Mouse (Mus musculus) cerebellum, postnatal 4 days (tissue): Measurements from ENCODE around the gene Fkbp14.

Experiments used
- DNase-seq, 2 experiments: peaks; one replicate each; pipeline ENCODE4 v3.0.0; 2022; ENCODE audit warnings: low spot score in 2 of 2, mixed read lengths in 1 of 2

Fkbp14 gene

DNA sequence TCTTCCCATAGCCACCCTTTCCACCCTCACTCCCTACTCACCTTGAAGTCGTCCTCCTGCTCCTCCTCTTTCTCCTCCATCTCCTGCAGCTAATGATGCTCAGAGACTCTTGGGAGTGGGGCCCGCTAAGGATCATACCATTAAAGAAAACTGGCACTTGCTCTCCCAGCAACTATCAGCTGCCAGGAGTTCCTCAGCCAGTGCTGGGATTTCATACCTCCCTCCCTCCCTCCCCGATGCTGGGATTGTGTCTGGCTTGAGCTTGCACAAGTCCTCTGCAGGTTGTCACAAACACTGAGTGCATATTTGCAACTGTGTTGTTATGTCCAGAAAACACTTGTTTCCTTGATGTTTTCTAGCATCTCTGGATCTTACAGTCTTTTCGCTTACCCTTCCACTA is at the start of gene Fkbp14:
Gene Fkbp14 (minus strand): TSS at position 101 of the 400 bp plus-strand sequence.
- DNase-seq, result no peak

DNA sequence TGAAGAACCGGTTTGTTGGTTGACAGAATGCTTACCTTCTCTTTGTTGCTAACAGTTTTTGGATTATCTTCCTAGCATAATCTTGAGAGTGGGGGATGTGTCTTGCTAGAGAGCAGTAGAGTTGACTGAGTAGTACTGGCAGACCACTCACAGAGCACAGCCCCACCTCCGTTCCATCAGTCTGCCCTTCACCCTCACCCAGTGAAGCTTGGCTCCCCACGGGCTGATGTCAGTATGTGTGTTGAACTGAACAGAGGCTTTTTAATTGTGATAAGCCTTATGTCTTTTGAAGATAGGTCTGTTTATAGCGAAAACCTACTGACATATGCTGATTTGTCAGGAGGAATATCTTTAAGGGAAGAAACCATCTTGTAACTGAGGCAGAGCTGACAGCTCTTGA is 46.1 kb upstream of the Fkbp14 start:
- no peak for DNase-seq

DNA sequence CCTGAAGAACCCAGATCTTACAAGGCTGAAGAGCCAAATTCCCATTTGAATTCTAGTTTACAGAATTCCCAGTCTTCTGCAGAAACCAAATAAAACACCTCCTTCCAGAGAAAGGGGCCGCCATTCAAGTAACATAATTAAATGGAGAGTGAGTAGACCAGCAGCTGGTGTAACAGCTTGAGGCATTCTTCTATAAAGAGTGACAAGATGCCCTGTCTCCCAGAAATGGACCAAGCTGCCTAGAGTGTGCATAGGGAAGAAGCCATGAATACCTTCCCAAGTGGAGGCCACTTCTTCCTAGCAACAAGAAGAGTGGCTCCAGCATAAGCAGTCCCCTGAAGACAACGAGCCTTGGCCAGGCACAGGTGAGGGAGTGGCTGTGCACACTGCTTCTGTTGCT is 44.8 kb upstream of the Fkbp14 start:
- DNase-seq, result no peak

DNA sequence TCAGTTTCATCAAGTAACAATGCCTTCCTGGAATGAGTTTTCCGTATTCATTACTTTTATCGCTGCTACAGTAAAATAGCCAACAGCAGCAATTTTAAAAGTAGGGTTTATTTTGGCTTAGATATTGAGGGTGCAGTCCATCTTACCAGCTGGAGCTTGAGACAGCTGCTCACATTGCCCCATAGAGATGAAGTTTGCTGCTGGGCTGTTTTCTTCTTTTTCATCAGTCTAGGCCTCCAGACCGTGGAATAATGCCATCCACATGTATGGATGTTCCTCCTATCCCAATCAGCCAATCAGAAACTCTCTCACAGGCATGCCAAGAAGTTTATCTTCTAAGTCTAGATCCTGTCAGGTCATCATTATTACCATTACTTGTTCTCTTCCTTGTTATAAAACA is 42.8 kb upstream of the Fkbp14 start:
- DNase-seq, result no peak

DNA sequence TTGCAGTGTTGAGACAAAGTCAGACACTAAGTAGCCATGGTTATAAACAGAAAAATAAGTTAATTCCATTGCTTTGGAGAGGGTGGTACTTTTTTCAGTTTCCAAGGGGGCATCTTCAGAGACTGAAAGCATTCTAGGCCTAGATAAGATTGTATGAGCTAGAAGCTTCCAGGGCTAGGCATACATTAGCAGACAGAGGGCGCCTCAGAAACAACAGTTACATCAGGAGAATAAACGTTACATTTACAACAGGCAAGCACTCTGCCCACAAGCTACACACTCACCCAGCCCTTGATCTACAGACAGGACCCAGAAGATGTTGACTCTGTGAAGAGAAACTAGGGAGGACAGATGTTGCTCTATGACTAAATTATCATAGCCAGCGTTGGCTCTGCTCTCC is 34.4 kb upstream of the Fkbp14 start:
- DNase-seq, result peak in 1 of 2 experiments; percentile 8

DNA sequence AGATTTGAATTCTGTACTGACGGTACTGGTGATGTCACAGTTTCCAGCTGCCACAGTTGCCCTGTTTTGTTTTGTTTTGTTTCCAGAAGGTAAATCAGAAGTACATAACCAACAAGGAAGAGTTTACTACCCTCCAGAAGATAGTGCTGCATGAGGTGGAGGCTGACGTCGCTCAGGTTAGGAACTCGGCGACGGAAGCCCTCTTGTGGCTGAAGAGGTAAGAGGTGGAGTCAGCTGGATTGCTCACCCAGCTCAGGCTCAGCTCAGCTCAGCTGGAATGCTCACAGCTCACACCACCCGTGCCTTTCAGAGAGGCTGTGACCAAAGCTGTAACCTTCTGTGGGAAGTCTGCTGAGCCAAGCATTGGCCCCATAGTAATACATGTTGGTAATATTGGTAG is 32.6 kb upstream of the Fkbp14 start:
- no peak for DNase-seq

DNA sequence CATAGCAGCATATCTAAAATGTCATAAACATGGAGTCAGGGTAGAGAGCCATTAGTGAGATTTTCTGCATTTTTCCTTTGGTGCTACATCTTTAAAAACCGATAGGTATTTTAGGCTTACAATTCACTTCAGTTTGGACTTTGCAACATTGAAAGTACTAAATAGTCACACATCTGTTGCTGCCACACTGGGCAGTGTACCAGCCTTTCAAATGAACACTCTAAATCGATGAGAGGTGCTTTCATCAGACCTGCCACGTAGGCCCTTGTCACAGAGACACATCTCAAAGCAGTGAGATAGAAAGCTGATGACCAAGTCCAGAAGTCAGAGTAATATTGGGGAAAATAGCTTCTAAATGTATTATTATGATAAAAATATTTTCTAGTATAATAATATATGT is 31.3 kb upstream of the Fkbp14 start:
- no peak for DNase-seq

DNA sequence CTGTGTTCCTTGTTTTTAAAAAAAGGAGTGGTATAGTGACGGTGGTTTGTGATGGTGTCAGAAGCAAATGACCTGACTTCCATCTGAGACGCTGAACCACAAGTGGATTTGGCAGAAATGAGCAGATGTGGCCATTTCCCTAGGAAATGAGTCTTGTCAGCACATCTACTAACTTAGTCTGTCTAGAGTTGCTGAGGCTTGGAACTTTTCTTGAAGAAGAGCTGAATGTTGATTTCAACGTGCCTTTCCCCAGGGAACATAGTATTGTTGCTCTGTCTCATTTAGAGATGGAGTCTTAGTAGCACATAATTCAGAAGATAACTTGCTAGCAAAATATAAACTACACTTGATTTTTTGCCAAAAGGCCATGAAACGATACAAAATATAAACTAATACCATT is 23.2 kb upstream of the Fkbp14 start:
- DNase-seq, result no peak

DNA sequence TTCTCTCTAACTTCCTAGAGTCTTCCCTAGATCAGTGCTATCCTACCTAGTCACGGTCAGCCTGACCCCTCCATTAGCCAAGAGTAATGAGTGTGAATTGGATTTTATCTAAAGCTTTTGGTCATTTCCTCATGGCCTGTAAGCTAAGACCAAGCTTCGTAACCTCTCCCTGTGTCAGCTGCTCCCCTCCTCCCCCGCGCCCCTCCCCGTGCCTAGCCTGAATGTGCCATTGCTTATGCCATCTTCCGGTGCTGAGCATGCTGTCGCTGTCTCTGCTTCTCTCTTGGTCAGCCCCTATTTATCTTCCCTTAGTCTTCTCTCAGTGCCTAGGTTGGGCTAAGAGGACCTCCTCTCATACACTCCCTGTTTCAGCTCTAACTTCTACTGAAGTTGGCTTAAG is 22.4 kb upstream of the Fkbp14 start:
- DNase-seq, result no peak

DNA sequence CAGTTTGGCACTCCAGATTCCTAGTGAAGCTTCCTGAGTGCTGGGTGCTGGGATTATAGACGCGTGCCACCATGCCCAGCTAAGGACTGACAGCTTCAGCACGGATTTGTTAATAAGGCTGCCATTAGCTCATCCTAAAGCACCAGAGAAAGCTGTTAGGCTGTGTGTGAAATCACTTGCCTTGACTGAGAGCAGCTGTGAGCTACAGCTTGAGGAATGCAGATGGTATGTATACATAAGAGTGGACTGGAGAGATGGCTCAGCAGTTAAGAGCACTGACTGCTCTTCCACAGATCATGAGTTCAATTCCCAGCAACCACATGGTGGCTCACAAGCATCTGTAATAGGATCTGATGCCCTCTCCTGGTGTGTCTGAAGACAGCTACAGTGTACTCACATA is 20.3 kb upstream of the Fkbp14 start:
- DNase-seq, result no peak

DNA sequence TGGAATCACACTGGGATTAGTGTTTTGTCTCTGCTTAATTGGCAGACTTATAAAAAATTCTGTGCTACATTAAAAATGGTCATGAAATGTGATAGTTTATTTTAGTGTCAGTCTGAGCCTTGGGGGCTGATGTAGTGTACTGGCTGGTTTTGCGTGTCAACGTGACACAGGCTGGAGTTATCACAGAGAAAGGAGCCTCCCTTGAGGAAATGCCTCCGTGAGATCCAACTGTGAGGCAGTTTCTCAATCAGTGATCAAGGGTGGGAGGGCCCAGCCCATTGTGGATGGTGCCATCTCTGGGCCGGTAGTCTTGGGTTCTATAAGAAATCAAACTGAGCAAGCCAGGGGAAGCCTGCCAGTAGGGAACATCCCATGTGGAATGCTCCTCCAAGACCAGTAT is 9.1 kb upstream of the Fkbp14 start:
- no peak for DNase-seq

DNA sequence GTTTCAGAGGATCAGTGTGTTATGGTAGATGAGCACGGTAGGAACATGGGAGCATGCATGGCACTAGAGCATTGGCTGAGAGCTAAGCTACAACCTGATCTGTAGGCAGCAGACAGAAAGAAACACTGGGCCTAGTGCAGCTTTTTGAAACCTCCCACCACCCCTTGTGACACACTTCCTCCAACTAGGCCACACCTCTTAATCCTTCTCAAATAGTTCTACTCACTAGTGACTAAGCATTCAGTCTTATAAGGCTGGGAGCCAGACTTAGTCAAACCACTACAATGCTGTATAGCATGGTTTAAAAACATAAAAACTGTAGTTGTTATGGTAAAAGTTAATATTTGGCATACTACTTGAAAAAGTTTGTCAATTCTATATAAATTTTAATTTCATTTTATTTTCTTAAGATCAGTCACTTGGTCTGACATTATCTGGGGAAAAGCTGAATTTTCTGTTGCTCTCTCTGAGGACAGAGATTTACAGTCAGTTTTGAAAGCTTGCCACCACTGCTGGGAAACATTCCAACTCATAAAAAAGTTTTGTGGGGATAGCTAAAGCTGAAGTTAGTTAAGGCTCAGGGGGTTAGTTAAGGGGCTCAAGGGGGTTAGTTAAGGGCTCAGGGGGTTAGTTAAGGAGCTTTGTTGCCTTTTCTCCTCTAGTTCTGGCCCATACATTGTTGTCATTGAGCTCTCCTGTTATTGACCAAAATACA is 7.0 kb upstream of the Fkbp14 start:
- no peak for DNase-seq

DNA sequence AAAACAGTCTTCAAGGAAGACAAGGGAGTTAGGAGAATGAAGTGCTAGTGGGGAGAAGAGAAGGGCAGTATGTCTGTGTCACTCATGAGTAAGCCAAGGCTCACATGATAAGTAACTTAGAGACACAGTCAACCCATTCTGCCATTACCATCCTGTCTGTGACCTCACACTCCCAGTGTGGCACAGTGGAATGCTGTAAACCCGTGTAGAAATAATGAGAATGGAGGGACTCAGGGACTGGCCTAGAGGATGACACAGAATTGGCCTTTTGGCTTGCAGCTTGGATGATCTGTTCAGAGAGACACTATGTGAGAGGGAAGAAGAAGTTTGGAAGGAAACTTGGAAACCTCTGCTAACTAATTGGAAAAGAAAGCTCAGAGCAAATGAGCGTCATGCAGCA is 5.8 kb upstream of the Fkbp14 start:
- no peak for DNase-seq

DNA sequence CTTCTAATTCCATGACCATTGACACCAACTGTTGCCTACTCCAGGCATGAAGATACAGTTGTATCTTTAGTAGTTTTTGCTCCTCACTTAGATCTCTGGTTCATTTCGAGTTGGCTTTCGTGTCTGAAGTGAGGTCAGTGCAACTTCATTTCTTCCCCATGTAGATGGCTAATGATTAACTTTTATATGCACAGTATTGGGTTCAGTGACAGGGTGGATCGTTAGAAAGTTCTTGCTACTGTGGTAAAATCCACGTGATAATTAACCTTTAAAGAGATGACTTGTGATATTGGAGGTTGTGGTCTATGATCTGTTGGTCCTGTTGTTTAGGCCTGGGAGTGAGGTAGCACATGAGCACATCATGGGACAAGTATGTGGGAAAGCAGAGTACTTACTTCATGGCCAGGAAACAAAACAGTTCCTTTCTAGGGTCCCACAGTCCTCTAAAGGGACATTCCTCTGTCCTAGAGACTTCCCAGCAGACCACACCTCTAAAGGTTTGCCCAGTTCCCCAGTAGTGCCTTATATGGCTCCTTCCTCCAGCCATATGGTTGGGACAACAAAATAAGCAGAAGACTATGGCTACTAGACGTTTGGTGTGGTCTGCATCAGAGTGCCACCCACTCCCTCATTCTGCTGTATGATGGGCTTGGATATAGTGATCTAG is 3.7 kb upstream of the Fkbp14 start:
- no peak for DNase-seq

DNA sequence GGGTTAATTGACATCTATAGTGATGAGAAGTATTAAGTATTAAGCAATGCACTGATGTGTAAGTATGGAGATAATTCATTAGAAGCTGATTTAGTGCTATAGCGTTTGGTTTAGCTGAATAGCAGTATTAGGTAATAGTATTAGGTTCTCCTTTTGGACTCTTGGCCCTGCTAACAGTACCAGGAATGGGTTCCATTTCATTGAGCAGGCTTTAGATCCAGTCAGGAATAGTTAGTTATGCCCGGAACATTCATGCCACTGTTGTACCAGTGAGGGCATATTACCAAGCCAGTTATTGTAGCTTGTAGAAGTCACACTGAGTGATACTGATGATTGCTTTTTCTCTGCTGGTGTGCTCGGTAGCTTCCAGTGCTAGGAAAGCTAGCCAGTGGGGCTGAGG is 603 bp upstream of the Fkbp14 start:
- no peak for DNase-seq

DNA sequence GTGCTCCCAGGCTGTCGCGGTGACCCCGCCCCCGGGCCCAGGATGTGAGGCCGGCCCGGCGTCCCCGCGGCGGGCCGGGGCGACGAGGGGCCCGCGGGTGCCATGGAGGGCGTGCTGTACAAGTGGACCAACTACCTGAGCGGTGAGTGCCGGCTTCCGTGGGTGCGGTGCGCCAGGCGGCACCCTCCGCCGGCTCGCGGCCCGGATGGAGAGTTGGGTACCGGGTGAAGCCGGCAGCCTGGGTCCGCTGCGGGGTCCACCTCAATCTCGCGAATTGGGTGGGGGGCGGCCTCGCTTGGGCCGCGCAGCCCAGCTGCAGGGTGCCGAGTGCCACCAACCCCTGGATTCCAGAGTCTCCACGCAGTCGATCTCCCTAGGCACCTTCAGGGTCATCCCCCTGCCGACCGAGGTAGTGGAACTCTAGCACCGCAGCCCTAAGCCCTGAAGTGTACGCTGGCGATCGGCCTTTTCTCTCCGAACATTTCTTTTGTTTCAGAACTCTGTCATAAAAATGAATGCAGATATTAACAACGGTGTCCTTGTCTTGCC is 1.7 kb downstream of the Fkbp14 start:
- no peak for DNase-seq

DNA sequence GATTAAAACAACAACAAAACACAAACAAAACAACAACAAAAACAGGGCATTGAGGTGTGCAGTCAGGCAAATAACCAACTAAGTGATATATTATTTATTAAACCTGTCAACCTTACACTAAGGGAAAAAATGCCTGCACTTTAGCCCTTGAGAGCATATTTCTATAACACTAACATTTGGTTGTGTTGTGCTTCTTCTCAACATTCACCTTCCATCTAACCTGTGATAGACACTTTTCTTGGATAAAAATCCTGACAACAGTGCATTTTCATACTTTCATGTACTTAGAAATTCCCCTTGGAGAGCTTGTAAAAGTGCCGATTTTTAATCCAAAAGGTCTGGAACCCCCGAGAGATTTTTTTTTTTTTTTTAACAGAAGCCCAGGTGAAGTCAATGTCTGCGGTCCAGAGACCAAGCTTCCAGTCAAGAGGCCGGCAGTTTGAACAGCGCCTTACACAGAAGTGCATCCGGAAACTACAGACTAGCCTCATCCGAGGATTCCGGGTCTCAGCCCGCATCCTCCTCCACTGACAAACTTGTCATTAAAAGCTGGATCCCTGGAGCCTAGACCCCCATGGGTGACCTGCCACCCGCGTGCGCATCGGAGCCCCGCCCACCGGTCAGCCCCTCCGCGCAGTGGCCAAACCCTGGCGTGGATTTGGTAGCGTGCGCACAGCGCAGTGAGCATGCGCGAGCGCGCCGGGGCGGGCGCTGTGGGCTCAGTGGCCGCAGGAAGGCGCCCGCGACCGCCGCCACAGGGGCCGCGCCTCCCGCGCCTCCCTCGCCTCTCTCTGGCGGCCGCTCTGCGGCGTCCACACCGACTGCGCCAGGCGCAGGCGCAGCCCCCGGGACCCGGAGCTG is 2.4 kb downstream of the Fkbp14 start, which contains the start of gene Plekha8:
Gene Plekha8 (plus strand): TSS at position 643 of the 861 bp plus-strand sequence.
- peak; percentile 72 to 89 for DNase-seq

DNA sequence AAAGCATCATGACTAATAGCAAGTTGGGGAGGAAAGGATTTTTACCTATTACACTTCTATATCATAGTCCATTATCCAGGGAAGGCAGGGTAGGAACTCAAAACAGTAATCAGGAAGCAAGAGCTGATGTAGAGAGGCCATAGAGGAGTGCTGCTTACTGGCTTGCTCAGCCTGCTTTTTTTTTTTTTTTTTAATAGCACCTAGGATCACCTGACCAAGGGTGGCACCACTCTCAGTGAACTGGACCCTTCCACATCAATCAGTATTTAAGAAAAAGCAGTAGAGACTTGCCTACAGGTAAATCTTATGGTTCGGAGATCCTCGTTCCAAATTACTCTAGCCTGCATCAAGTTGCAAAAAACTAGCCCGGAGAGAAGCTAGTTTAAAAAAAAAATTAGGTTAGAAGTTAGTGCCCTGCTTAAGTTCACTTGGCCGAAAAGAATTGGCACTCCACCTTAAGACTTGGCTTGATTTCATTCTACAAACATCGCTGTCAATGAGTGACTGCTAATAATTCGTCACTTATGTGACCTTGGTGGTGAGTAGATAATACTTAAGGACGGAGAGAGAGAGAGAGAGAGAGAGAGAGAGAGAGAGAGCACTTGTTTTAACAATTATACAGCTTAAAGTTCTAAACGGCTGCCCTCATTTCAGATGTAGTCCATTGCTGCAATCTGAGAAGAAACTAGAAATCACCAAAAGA is 3.2 kb downstream of the Fkbp14 start:
- DNase-seq, result no peak

DNA sequence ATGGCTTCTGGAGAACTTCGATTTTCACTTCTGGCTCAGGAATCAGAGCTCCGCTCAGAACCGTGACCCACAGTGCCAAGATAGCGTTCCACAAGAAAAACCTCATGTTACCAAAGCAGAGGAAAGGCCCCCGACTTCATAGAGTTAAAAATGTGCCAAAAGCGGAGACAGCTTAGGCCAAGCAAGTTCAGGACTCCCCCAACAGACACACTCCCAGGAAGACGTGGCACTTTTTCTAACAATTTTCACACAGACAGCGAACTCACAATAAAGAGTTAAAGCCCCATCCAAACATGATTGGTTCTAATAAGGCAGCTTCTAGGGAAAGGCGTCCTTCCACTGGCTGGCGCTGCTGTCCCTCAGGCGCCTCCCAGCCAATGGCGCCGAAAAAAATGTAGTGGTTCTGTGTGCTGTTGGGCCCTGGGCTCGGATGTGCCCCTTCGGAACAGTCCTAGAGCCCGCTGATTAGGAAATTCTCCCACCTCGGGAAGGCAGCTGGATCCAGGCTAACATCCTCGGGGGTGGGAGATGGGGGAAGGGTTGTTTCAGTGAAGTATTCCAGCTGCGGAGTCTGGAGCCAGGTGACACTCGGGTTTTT is 4.1 kb downstream of the Fkbp14 start:
- DNase-seq, result peak; percentile 78 to 93

DNA sequence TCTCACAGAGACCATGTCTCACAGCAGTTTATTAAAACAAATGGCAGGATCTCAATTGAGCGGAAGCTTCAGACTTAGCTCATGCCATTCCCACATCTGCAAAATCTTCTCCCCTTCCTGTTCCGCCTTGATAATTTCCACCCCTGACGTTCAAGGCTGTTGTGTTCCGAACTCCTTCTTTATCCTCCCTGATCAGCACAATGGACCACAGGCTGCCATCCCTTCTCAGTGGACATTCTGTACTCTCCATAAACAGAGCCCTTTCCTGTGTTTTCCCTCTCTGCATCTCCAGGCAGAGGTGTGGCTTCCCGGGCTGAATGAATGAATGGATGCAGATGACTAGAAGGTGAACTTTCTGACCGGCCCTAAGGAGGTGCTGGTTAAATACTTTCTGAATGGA is 5.3 kb downstream of the Fkbp14 start:
- no peak for DNase-seq

DNA sequence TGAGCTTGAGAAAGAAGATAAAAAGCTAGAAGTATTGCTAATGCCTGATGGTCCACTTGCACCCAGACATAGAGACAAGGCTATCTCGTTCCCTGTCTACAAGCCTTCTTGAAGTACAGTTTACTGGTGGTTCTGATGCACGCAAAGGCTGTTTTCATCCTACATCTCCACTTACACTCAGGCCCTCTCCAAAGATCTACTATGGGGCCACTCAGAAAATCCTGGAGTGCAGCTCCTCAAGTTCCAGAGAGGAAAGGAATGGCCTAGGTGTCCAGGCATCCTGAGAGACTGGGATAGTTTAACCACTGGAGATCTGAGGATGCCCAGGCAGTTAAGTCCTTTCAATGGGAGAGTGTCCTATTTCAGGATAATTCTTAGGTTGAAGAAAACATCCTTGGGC is 6.4 kb downstream of the Fkbp14 start:
- DNase-seq, result no peak
